Mouse (Mus musculus): ENCODE results near the gene Raf1.
"Not testable (repeated sequence)": the region's sequence is repeated elsewhere in the genome, so short reads cannot be mapped to it uniquely, and the experiment has no call there.

The Raf1 gene

DNA sequence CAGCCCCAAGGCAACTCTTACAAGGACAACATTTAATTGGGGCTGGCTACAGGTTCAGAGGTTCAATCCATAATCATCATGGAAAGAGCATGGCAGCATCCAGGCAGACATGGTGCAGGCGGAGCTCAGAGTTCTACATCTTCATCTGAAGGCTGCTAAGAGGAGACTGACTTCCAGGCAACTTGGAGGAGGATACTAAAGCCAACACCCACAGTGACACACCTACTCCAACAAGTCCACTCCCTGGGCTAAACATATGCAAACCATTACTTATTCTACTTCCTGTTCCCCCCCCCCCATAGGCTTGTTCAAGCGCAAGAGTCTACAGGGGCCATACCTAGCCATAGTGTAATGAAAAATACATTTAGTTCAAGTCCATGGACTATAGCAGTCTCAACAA lies 7.8 kb upstream of the Raf1 start:
- DNase-seq (ENCODE audit: low spot score in 2 of 2) = no peak

DNA sequence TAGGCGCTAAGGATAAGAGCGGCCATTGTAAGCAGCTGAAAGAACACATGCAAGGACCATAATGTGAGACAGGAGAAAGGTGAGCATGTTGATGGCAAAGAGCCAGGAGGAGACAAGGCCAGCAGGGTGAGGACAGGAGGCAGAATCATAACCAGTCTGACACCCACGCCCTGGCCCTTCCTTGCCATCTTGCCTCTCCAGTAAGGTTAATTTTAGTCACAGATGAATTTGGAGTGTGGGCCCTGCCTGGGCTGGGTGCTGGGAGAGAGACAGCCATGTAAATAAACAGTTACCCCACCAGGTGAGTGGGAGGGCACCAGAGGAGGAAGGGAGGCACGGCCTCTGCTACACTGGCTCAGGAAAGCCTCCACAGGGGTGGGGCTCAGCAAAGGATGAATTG lies 4.6 kb upstream of the Raf1 start:
- DNase-seq (ENCODE audit: low spot score in 2 of 2) = no peak

DNA sequence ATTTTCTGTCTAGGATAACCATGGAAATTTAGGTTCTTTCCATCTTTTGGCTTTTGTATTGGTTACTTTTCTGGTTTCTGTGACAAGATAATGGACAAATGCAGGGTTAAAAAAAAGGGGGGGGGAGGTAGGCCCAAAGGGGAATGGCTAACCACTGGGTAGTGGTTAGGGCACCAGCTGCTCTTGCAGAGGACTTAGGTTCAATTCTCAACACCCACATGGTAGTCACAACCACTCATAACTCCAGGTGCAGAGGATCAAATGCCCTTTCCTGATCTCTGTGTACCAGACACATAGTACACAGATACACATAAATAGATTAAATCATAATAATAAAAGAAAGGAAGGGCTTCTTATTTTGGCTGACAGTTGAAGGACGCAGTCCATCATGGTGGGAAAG lies 1.6 kb upstream of the Raf1 start:
- no peak for DNase-seq (ENCODE audit: low spot score in 2 of 2)

DNA sequence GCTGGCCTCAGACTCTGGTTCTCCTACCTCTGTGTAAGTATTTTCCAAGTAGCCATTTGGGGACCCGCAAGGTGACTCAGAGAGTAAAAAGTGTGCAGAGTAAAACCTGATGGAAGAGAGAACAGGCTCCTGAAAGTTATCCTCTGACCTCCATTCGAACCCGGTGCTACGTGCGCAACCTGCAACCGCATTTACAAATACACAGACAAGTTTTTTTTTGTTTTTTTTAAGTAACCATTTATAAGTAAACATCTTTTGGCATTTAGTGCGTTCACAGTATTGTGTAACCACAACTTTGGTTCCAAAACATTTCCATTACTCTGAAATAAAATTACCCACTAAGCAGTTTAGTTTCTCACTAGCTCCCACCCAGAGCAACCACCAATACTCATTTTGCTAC lies 1.0 kb upstream of the Raf1 start:
- DNase-seq (ENCODE audit: low spot score in 2 of 2) = no peak

DNA sequence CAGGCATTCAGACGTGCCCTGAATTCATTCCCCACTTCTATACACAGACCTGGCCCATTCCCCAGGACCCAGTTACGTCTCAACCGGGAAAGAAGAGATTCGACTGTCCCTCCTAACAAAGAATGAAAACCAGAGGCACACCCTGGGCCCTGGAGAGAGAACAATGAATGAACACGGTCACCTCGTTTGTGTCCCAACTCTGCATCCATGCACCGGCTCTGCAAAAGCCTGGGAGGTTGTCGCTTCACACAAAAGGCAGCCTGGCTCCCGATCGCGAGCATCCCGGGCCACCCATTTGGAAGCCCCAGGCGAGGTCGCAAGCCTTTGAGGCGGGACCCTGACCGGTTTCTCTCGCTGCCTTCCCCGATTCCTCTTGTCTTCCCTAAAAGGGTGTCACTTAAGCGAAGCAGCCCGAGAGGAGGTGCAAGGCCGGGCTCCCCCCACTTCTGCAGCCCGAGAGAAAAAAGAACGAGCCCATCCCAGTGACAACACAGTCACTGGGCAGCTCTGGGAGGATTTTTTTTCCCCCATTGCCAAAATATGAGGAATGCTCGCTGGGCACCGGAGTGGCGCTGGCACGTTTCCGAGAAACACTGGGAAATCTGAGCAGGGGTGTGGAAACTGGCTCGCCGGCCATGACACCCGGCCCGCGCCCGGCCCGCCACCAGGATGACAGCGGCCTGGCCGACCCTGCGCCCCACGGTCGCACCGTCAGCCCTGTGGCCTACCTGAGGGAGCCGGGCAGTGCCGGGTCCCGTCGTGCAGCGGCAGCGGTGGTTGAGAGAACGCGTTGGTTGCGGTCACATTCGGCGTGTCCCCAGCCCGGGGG lies 713 bp downstream of the Raf1 start:
- peak; percentile 62 to 78 for DNase-seq (ENCODE audit: low spot score in 2 of 2)

DNA sequence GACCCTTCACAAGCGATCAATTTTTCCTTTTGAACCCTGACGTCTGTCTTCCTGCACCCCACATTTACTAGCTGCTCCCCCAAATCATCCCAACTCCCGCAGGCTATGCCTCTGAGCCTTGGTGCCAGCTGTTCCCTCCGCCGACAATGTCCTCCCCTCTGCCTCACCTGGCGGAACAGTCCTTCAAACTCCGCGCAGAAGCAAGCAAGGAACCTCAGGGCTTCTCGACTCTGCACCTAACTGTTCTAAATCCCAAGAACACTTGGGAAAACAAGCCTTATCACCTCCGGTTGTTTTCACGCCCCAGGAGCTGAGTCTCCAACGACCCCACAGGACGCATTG lies 1.3 kb downstream of the Raf1 start:
- DNase-seq (ENCODE audit: low spot score in 2 of 2) = peak in 1 of 2 experiments; percentile 15

DNA sequence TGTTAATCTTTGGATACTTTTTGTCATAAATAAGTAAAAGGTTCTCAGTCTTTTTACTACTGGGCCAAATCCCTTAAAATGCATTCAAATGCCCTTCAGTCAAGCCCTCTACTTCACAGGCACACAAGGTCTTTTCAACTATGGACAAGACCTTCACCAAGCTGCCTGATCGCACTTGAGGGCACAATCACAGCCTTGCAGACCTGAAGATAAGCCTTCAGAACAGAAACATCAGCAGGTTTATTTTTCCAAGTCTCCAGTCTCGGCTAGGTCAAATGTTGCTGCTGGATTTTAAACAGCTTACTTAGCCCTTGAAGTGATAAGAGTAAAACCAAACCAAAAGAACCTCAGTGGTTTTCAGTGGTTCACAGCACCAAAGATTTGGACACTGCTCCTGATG lies 2.1 kb downstream of the Raf1 start:
- DNase-seq (ENCODE audit: low spot score in 2 of 2) = no peak

DNA sequence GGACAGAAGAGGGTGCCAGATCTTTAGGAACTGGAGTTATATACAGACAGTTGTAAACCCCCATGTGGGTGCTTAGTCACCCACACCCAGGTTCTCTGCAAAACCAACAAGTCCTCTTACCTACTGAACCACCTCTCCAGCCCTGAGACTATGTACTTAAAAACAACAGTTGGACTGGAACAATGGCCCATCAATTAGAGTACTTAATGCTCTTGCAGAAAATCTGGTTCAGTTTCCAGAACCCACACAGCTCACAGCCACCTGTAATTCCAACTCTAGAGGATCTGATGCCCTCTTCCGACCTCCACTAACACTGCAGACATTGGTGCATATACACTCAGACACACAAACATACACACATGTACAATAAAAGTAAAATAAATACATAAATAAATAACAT lies 3.7 kb downstream of the Raf1 start:
- no peak for DNase-seq (ENCODE audit: low spot score in 2 of 2)

DNA sequence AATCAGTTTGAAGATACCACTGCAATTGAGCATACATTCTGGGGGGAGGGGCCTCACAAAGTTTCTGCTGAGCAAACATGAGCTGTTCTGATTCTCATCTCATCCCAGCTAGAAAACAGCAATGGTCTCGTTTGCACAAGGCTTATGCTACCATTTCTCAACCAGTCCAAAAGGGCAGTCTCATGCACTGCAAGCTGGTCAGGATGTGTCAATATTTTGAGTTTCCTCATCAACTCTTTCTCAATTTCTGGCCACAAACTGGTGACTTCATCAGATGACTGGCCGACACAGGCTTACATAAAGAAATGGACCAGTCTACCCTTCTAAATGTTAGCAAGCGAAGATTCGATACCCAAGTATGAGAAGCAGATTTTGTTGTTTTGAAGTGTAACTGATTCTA lies 9.8 kb downstream of the Raf1 start:
- peak in 1 of 2 experiments; percentile 44 for DNase-seq (ENCODE audit: low spot score in 2 of 2)

DNA sequence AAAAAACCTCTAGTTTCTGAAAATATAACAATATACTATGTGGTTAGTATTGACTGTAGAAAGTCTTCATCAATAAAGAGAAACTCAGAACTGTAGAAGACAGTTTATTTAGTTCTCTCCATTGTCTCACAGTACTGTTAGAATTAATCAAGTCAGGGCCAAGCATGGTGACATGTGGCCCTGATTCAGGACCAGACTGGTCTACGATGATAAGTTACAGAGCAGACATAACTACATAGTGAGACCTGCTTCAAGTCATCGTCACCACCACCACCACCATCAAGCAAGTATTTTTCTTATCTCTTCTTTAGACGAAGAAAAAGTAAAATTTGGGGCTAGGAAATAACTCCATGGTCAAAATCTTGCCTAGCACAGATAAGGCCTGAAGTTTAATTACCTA lies 12.2 kb downstream of the Raf1 start:
- no peak for DNase-seq (ENCODE audit: low spot score in 2 of 2)

DNA sequence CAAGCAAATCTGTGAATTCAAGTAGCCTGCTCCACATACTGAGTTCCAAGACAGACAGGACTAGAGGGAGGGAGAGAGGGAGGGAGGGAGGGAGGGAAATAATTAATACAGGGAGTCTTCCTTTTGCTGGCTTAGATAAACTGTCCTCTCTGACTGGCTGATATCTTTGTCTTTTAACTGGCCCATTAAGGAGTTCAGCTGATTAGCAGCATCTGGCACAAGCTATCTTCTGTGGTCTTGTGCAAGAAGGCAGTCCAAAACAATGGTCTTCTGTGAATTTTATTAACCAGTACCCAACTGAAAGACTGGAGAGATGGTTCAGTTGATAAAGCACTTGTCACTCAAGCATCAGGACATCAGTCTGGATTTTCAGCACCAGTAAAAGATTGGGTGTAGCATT lies 17.6 kb downstream of the Raf1 start:
- no peak for DNase-seq (ENCODE audit: low spot score in 2 of 2)

DNA sequence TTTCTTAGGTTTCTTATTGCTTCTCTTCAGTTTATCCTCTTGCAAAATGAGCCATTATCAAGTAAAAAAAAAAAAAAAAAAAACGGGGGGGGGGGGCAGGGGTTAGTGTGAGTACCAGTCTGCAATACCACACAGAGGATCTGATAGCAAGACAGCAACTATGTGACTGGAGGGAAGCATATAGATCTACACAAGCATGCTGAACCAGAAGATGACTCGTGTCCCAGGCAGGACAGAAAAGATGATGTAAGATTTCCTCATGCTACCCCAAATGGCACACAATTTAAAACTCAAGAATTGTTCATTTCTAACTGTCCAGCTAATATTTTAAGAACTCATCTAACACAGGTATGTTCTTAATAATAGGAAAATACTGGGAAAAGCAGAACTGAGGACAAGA lies 22.5 kb downstream of the Raf1 start:
- no peak for DNase-seq (ENCODE audit: low spot score in 2 of 2)

DNA sequence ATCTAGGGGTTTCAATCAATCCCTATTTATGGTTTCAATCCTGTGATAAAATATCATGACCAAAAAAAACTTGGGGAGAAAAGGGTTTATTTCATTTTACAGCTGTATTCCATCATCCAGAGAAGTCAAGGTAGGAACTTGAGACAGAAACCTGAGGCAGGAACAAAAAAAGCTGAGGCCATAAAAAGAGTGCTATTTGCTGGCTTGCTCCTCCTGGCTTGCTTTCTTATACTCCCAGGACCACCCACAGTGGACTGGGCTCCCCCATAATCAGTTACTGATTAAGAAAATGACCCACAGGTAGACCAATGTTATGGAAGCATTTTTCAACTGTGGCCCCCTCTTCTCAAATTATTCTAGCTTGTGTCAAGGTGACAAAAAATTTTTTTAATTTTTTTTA lies 24.7 kb downstream of the Raf1 start:
- no peak for DNase-seq (ENCODE audit: low spot score in 2 of 2)

DNA sequence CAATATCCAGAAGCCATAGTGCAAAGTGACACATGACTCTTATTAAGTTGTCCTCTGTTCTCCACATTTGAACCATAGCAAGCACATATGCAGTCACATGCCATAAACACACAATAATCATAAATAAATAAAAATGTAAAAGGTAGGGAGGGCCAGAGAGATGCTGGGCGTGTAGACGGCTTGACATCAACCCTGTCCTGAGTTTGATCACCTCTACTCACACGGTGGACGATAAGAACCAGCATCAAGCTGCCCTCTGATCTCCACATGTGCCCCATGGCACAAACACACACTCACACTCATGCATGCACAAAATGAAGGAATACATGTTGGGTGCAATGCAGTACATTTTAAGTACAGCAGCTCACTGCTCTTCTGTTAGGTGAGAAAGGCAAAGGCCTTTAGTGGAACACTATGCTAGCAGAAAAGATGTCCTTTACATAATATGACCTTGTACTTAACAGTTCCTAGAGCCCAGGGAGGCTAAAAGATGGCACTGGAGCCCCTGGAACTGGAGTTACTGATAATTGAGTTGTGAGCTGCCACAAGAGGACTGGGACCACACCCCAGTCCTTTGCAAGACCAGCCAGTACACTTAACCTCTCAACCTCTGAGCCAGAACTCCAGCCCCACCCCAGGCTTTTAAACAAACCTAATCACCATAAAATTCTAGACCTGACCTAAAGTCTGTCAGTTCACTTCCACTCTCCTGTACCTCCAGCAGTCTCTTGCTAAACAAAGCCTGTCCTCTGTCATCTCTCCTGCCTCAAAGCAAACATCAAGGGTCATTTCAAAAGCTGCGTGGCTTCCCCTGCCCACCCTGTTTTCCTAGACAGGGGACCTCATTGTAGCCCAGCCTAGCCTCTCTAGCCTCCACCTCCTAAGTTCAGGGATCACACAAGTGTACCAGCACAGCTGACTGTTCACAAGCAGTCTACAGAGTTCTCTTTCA lies 25.7 kb downstream of the Raf1 start:
- DNase-seq (ENCODE audit: low spot score in 2 of 2) = peak; percentile 6 to 14

DNA sequence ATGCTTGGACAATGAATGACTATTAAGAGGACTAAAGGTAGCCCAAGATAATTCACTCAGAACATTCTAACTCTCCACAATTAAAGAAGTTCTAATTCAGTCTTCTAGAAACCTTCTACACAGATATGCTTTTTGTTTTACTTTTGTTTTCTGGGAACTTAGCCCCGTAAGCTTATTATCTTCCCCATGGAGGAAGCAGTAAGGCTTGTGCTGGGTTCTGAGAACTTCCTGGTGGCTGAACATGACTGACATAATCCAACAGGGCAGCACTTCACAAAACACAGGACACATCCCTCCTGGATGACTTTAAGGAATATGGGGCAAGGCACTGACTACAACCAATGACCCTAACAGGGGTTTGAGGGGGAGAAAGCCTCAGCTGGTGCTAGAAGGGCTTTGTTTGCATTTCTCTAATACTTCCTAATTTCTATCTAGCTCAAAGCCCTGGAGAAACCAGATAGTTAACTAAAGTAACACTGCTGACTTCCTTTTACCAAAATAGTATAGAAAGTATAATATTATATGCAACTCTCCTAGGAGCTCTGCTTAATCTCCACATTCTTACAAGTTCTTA lies 26.6 kb downstream of the Raf1 start:
- no peak for DNase-seq (ENCODE audit: low spot score in 2 of 2)

DNA sequence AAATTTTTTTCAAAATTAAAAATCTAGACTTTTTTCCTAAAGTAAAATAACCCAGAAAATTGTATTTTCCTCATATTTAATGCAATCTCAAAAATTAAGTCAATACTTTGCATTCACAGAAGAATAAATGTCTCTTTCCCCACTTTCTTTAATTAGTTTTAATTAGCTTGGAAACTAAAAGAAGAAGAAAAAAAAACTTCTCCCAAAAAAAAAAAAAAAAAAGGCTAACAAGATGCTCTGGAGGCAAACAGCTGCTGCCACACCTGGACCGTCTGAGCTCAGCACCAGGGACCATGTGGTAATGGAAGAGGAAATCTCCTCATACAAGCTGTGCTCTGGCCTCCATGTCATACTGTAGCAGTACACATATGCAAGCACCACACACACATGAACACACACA lies 33.1 kb downstream of the Raf1 start:
- DNase-seq (ENCODE audit: low spot score in 2 of 2) = no peak

DNA sequence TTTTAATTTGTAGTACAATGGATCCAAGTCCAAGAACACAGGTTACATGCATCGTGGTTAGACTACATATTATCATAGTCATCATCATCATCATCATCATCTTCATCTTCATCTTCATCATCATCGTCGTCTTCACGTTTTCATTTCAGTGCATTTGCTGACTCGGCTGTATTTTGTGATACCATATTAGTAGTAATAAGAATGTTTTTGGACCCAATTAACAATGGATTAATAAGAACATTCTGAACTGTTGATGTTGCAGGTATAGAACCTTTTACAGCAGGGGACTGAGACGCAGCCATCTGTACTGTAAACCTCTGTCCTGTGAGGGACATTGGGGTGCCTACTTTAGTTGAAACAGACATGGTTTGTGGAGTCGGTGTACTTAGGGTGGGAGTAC lies 38.2 kb downstream of the Raf1 start:
- DNase-seq (ENCODE audit: low spot score in 2 of 2) = not testable (repeated sequence)

DNA sequence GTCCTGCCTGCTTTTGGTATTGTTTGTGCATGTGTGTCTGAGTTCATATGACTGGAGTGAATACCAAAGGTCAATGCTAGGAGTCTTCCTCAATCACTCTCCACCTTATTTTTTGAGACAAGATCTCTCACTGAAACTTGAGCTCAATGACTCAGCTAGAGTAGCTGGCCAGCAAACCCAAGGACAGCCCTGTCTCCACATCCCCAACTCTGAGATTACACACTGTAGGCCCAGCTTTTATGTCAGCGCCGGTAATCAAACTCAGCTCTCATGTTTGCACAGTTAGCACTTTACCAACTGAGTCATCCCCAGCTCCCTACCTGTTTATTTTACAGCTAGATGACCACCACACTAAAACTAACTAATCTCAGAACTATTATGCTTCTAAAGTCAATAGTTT lies 42.4 kb downstream of the Raf1 start:
- no peak for DNase-seq (ENCODE audit: low spot score in 2 of 2)

DNA sequence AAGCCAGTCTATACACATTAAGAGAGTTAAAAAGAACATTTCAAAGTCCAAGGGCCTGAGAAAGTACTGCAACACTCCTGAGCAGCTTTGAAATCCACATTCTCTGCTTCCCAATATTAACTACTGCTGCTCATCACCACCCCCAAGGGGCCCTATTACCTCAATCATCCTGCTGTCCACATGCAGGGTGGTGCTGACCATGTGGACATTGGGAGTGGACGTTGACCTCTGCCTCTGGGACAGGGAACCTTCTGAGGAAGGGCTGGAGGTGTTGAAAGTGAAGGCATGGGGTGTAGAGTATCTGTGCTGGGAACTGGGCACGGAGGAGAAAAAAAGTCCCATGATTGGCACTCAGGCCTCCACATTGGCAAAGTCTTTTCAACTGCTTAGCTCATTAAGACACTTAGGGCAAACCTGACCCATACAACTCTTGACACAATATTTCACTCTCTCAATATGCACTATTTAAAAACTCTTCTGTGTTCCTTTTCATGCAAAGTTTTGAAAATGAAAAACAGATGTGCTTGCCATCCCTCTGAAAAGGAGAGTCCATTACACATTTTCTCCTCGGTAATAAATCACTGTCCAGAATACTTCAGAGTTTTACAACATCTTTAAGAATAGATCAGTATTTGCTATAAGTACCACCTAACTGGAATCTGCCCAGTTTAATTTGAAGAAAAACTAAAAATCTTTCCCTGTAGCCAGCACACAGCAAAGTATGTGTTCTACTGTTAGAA lies 45.2 kb downstream of the Raf1 start:
- no peak for DNase-seq (ENCODE audit: low spot score in 2 of 2)

DNA sequence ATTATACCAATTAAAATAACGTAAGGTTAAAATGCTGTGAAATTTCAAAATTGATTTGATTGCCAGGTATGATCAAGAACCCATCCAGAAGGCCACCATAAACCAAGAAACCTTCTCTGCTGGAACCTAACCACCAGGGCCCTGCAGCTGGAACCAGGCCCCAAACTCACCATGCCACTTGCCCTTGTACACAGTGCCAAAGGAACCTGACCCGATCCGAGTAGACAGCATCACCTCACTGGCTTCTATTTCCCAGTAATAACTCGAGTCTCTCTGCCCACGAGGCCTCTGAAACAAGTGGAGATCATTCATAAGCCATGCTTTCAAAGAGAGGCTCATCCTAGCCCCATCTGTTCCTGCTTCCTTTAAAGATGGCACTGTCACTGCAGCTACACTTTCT lies 50.3 kb downstream of the Raf1 start:
- DNase-seq (ENCODE audit: low spot score in 2 of 2) = no peak

DNA sequence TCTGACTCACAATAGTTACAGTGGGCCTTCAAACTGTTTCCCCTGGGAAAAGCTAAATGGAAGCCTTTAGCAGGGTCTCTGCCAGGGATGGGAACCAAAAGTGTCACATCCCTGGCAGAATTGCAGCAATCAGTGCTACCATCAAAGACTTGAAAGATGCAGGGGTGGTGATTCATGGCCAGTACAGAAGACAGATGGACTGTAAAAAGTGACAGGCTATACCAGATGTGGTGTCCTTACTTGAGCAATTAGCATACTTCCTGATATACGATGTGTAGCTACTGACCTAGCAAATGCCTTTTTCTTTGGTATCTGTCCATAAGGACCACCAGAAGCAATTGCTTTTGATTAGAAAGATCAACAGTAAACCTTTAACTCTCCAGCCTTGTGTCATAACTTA lies 55.5 kb downstream of the Raf1 start:
- no peak for DNase-seq (ENCODE audit: low spot score in 2 of 2)

DNA sequence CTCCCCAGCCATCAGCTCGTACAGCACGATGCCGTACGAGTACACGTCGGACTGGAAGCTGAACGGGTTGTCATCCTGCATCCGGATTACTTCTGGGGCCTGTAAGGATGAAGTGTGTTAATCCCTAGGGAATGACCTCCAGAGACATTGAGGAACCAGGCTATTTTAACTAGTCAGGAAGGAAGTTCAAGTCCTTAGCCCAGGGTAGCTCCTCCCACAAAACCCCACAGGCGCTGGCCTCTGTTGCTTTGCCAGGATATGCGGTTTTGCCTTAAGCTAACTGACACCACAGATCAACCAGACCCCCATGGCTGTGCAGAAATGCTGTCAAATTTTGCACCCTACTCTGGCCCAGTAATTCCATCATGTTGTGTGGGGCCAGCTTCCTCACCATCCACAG lies 56.6 kb downstream of the Raf1 start:
- DNase-seq (ENCODE audit: low spot score in 2 of 2) = no peak
